Mouse (Mus musculus): ENCODE data around the gene Oas1e. TPM values are rescaled to one million over a fixed set of nuclear protein-coding genes. Genes with fewer than 3 reads are reported as not detected.
"Not testable (repeated sequence)": the region's sequence is repeated elsewhere in the genome, so short reads cannot be mapped to it uniquely, and the experiment has no call there.

Oas1e gene
- polyA plus RNA-seq, 1 experiment from 2014 or later: 0.12 TPM

DNA sequence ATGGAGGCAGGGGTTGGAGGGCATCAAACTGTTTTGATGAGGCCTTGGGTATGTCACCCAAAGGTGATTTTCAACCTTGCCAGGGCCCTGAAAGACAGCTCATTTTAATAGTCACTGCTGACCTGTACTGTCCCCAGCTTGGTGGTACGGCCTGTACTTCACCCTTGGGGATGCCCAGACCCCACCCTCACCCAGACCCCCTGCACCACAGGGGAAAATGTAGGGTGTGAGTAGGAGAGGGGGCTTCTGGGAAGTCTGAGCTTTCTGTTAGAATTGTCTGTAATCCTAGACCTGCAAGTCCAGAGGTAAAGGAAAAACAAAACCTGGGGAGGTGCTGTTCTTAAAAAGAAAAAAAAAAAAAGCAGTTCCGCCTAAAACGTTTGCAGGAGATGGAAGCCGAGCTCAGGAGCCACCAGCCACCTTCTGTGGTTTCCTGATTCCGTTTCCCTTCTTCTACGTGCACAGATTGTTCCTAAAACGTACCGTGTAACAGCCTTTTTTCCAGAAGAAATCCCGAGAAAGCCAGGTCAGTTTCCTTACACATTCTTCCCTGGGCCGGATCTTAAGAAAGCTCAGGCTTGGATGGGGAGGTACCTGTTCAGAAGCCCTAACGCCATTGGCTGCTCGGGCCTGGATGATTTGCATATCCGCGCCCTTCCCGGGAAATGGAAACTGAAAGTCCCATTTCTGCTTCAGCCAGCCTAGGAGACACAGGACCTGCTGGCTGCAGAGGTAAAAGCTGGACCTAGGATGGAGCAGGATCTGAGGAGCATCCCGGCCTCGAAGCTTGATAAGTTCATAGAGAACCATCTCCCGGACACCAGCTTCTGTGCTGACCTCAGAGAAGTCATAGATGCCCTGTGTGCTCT, 16.9 kb upstream of the Oas1e start, which contains the start of gene Oas1c:
Gene Oas1c, minus strand, starts transcription at position 564 of the 869 bp plus-strand sequence.
- Histone ChIP-seq H3K4me1 (ENCODE audit: control insufficient read depth, insufficient read depth, low read length) (no peaks in the 10 kb centered on the region), H3K27me3 (ENCODE audit: control insufficient read depth, insufficient read depth, low read length) (no peaks in the 10 kb centered on the region), H3K27ac (ENCODE audit: low read depth, low read length) (no peak within 1 kb of the TSS), H3K4me2 (peak within 1 kb of the TSS; percentile 48), H3K4me3 (ENCODE audit: low read depth, low read length) (peak within 1 kb of the TSS; percentile 14; the same call in 1 of the 2 replicates), H3K36me3 (ENCODE audit: control insufficient read depth, insufficient read depth, low read length) (no peaks in the 10 kb centered on the region), H3K9me3 (ENCODE audit: control insufficient read depth, low read length) (no peaks in the 10 kb centered on the region), H3K9ac (ENCODE audit: low read length) (peak within 1 kb of the TSS; percentile 53)
- DNase-seq (ENCODE audit: low spot score, missing footprints) (peak; percentile 91), ATAC-seq (ENCODE audit: low FRiP score) (peak; percentile 63; the same call in 1 of the 2 replicates)
- WGBS: 8% methylated on average over 18 of the region's 18 CpGs

DNA sequence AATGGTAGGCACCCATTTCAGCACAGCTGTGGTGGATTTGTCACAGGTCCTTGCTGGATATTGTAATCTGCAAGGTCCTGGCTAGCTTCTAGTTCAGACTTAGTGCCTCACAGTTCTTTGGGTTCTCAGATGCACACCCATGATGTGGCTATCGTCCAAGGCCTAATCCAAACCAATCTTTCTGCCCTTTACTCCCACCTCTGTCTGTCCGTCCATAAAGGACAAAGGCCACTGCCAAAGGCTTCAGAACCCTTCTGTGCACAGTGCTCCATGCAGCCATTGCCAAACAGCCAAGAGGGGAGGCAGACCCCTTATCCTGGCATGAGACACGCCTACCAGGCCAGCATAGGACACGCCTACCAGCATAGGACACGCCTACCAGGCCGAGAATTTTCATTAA, 13.8 kb upstream of the Oas1e start:
- no peak overlapping the region for H3K4me3 ChIP-seq (ENCODE audit: low read depth, low read length)
- no peak overlapping the region for H3K27ac ChIP-seq (ENCODE audit: low read depth, low read length)
- H3K9me3 ChIP-seq (ENCODE audit: control insufficient read depth, low read length): no peaks in the 10 kb centered on the region
- 40% methylated on average over 6 of the region's 6 CpGs for WGBS
- no peak for DNase-seq (ENCODE audit: low spot score, missing footprints)
- no peak for ATAC-seq (ENCODE audit: low FRiP score)
- no peak overlapping the region for H3K4me2 ChIP-seq
- H3K27me3 ChIP-seq (ENCODE audit: control insufficient read depth, insufficient read depth, low read length): no peaks in the 10 kb centered on the region
- no peaks in the 10 kb centered on the region for H3K36me3 ChIP-seq (ENCODE audit: control insufficient read depth, insufficient read depth, low read length)
- H3K9ac ChIP-seq (ENCODE audit: low read length): no peak overlapping the region
- no peaks in the 10 kb centered on the region for H3K4me1 ChIP-seq (ENCODE audit: control insufficient read depth, insufficient read depth, low read length)

DNA sequence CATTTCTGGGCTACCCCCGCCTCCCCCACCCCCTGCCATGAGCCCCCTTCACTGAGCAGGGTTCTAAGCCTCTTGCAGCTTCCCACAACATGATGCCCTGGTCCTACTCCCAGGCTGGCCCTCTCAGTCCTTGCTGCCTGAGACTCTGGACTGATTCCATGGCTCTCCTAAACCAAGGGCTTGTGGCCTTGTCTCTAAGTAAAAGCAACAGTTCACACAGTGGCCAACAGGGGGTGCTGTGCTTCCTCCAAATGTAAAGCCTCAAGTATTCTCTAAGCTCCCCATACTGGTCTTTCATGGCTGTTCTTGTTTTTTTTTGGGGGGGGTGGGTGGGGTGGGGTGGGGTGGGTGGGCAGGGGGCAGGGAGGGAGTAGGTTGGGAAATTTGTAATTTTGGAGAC, 11.1 kb upstream of the Oas1e start:
- Histone ChIP-seq H3K27ac (ENCODE audit: low read depth, low read length) (no peak overlapping the region), H3K27me3 (ENCODE audit: control insufficient read depth, insufficient read depth, low read length) (no peaks in the 10 kb centered on the region), H3K9ac (ENCODE audit: low read length) (no peak overlapping the region), H3K4me1 (ENCODE audit: control insufficient read depth, insufficient read depth, low read length) (no peaks in the 10 kb centered on the region), H3K4me2 (no peak overlapping the region), H3K4me3 (ENCODE audit: low read depth, low read length) (no peak overlapping the region), H3K9me3 (ENCODE audit: control insufficient read depth, low read length) (no peaks in the 10 kb centered on the region), H3K36me3 (ENCODE audit: control insufficient read depth, insufficient read depth, low read length) (no peaks in the 10 kb centered on the region)
- 85% methylated on average over 1 of the region's 1 CpGs for WGBS
- ATAC-seq (ENCODE audit: low FRiP score) (no peak), DNase-seq (ENCODE audit: low spot score, missing footprints) (peak; percentile 93)

DNA sequence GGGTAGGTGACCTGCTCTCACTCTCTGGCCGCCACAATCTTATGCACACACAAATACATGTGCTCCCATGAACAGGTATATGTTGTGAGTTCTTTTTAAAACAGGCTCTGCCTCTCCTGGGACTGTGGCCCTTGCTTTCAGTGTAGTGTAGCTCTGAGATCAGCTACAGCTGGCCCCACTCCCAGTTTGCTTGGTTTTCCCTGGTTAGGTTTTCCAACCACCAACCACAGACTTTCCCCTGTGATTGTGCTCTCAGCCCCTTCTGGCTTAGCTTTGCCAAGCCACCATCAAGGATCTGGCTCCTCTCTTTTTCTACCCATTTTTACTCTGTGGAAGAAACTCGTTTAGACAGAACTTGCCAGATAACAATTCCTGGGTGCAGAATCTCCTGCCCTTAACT, 8.3 kb upstream of the Oas1e start:
- H3K27ac ChIP-seq (ENCODE audit: low read depth, low read length): no peak overlapping the region
- no peaks in the 10 kb centered on the region for H3K4me1 ChIP-seq (ENCODE audit: control insufficient read depth, insufficient read depth, low read length)
- no peaks in the 10 kb centered on the region for H3K9me3 ChIP-seq (ENCODE audit: control insufficient read depth, low read length)
- ATAC-seq (ENCODE audit: low FRiP score): no peak
- no peak overlapping the region for H3K4me3 ChIP-seq (ENCODE audit: low read depth, low read length)
- no peaks in the 10 kb centered on the region for H3K27me3 ChIP-seq (ENCODE audit: control insufficient read depth, insufficient read depth, low read length)
- H3K4me2 ChIP-seq: no peak overlapping the region
- no peak for DNase-seq (ENCODE audit: low spot score, missing footprints)
- H3K9ac ChIP-seq (ENCODE audit: low read length): no peak overlapping the region
- WGBS: 77% methylated on average over 2 of the region's 2 CpGs
- no peaks in the 10 kb centered on the region for H3K36me3 ChIP-seq (ENCODE audit: control insufficient read depth, insufficient read depth, low read length)

DNA sequence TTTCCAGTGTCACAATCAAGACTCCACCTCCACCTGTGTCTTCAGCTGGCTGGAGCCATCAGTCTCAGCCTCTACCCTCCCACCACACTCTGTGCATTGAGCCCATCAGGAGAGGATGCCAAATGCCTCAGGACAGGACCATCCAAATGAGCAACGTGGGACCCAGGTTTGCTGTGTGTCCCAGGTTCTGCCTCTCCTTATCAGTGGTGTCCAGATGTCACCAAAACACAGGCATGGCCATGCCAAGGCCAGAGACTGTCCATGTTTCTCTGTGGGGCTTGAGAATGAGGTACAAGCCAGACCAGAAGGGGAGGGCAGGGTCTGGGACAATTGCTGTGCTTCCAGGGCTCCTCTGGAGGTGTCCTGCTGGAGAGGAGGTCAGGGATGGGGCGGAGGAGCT, 3.6 kb upstream of the Oas1e start:
- not testable (repeated sequence) for H3K9me3 ChIP-seq (ENCODE audit: control insufficient read depth, low read length); H3K4me3 ChIP-seq (ENCODE audit: low read depth, low read length); H3K9ac ChIP-seq (ENCODE audit: low read length); ATAC-seq (ENCODE audit: low FRiP score); H3K36me3 ChIP-seq (ENCODE audit: control insufficient read depth, insufficient read depth, low read length); H3K4me2 ChIP-seq; DNase-seq (ENCODE audit: low spot score, missing footprints); H3K4me1 ChIP-seq (ENCODE audit: control insufficient read depth, insufficient read depth, low read length); H3K27me3 ChIP-seq (ENCODE audit: control insufficient read depth, insufficient read depth, low read length); H3K27ac ChIP-seq (ENCODE audit: low read depth, low read length)
- 56% methylated on average over 2 of the region's 2 CpGs for WGBS

DNA sequence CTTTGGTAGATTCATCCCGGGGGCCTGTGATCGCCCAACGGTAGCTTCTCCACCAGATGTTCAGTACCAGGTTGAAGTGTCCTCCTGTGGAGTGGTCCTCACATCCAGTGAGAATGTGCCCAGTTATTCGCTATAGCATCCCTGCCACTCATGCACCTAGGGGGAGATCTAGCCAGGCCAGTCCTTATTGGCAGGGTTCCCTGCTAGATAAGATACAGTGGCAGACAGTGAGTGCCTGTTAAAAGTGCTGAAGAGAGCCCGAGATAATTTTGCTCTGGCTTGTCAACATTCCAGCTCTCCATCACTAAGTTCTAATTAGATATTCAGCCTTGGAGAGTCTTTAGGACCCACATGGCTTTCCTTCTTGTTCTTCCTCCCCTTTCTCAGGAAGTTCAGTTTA, 2.8 kb upstream of the Oas1e start:
- not testable (repeated sequence) for H3K9ac ChIP-seq (ENCODE audit: low read length); DNase-seq (ENCODE audit: low spot score, missing footprints); H3K4me2 ChIP-seq; H3K9me3 ChIP-seq (ENCODE audit: control insufficient read depth, low read length); H3K4me1 ChIP-seq (ENCODE audit: control insufficient read depth, insufficient read depth, low read length); ATAC-seq (ENCODE audit: low FRiP score); H3K27ac ChIP-seq (ENCODE audit: low read depth, low read length); H3K36me3 ChIP-seq (ENCODE audit: control insufficient read depth, insufficient read depth, low read length); H3K4me3 ChIP-seq (ENCODE audit: low read depth, low read length); H3K27me3 ChIP-seq (ENCODE audit: control insufficient read depth, insufficient read depth, low read length)
- 80% methylated on average over 5 of the region's 5 CpGs for WGBS

DNA sequence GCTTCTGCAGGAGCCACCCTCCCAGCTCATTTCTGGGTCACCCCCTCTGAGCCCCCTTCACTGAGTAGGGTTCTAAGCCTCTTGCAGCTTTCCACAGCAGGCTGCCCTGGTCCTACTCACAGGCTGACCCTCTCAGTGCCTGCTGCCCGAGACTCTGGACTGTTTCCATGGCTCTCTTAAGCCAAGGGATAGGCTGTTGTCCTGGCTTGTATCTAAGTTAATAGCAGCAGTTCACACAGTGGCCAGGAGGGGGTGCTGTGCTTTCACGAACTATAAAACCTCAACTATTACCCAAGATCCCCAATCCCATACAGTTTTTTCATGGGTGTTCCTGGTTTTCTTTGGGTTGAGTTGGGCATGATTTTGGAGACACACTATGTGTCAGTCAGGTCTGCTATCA, 2.3 kb downstream of the Oas1e start:
- H3K4me1 ChIP-seq (ENCODE audit: control insufficient read depth, insufficient read depth, low read length): no peaks in the 10 kb centered on the region
- no peak overlapping the region for H3K4me3 ChIP-seq (ENCODE audit: low read depth, low read length)
- H3K9ac ChIP-seq (ENCODE audit: low read length): no peak overlapping the region
- no peaks in the 10 kb centered on the region for H3K36me3 ChIP-seq (ENCODE audit: control insufficient read depth, insufficient read depth, low read length)
- peak; percentile 94 for DNase-seq (ENCODE audit: low spot score, missing footprints)
- H3K27ac ChIP-seq (ENCODE audit: low read depth, low read length): no peak overlapping the region
- 37% methylated on average over 2 of the region's 2 CpGs for WGBS
- ATAC-seq (ENCODE audit: low FRiP score): no peak
- H3K9me3 ChIP-seq (ENCODE audit: control insufficient read depth, low read length): no peaks in the 10 kb centered on the region
- no peak overlapping the region for H3K4me2 ChIP-seq
- no peaks in the 10 kb centered on the region for H3K27me3 ChIP-seq (ENCODE audit: control insufficient read depth, insufficient read depth, low read length)

DNA sequence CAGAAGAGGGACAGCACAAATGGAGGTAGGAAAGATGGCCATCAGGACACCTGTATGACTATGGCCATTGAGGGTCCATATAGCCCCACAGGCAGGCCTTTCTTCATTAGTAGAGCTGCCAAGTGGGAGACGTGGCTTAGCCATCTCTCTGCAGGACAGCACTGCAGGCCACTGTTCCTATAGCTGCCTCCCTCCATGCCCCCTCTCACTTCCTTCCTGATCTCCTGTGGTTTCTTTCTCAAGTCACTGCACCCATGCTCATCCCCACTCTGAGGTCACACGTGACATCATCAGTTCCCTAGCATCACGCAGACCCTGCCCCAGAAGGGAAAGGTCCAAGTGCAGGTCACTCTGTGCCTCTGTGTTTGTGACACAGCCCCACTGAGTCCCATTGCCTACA, 8.3 kb downstream of the Oas1e start:
- H3K4me3 ChIP-seq (ENCODE audit: low read depth, low read length): no peak overlapping the region
- 73% methylated on average over 3 of the region's 3 CpGs for WGBS
- H3K27ac ChIP-seq (ENCODE audit: low read depth, low read length): no peak overlapping the region
- no peaks in the 10 kb centered on the region for H3K9me3 ChIP-seq (ENCODE audit: control insufficient read depth, low read length)
- H3K36me3 ChIP-seq (ENCODE audit: control insufficient read depth, insufficient read depth, low read length): no peaks in the 10 kb centered on the region
- no peak for DNase-seq (ENCODE audit: low spot score, missing footprints)
- no peak for ATAC-seq (ENCODE audit: low FRiP score)
- H3K4me1 ChIP-seq (ENCODE audit: control insufficient read depth, insufficient read depth, low read length): no peaks in the 10 kb centered on the region
- H3K4me2 ChIP-seq: no peak overlapping the region
- no peaks in the 10 kb centered on the region for H3K27me3 ChIP-seq (ENCODE audit: control insufficient read depth, insufficient read depth, low read length)
- no peak overlapping the region for H3K9ac ChIP-seq (ENCODE audit: low read length)

DNA sequence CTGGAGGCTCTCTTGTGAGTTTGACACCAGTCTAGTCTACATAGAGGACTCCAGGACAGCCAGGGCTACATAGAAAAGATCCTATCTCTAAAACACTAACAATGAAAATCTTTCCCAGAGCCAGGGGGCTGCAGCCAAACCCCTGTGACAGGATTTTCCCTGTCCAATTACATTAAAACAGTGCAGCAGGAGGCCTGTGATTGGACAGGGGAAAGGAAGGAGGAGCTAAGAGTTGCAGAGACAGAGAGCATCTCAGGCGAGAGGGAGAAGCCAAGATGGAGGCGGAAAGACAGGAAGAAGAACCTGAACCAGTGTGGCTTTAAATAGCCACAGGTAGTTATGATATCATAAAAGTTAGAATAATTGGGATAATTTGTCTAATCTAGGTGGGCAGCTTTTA, 12.9 kb downstream of the Oas1e start:
- Histone ChIP-seq H3K4me2 (no peak overlapping the region), H3K36me3 (ENCODE audit: control insufficient read depth, insufficient read depth, low read length) (no peaks in the 10 kb centered on the region), H3K4me1 (ENCODE audit: control insufficient read depth, insufficient read depth, low read length) (no peaks in the 10 kb centered on the region), H3K27me3 (ENCODE audit: control insufficient read depth, insufficient read depth, low read length) (no peaks in the 10 kb centered on the region), H3K9me3 (ENCODE audit: control insufficient read depth, low read length) (no peaks in the 10 kb centered on the region), H3K27ac (ENCODE audit: low read depth, low read length) (no peak overlapping the region), H3K9ac (ENCODE audit: low read length) (no peak overlapping the region), H3K4me3 (ENCODE audit: low read depth, low read length) (no peak overlapping the region)
- DNase-seq (ENCODE audit: low spot score, missing footprints) (no peak), ATAC-seq (ENCODE audit: low FRiP score) (no peak)
- WGBS: 74% methylated on average over 2 of the region's 2 CpGs

Data from midbrain, embryonic 11.5 days (tissue).